Mouse (Mus musculus) liver, embryonic 11.5 days (tissue): ENCODE measurements around the gene Lef1. TPM values are rescaled to one million over a fixed set of nuclear protein-coding genes. Genes with fewer than 3 reads are reported as not detected.

Experiments used
- polyA plus RNA-seq: library from polyadenylated mRNA; unstranded; fragments of >200 nt; fragmentation: Nextera tagmentation; extraction: Ambion mirVana; gene quantifications from 2 replicates; pipeline ENCODE4 v1.2.1, GENCODE M21; 2014

The Lef1 gene
- polyA plus RNA-seq, 1 experiment from 2014 or later = 5.0 TPM

Other genes with a start within 250 kb of the Lef1 start
- 134 TPM in 2 replicates for gene Hadh, start 161.6 kb downstream of the Lef1 start, polyA plus RNA-seq
- gene Cyp2u1, start 192.8 kb downstream of the Lef1 start, polyA plus RNA-seq = 0.69 and 0.83 TPM in 2 replicates